Mouse (Mus musculus): ENCODE results near the gene Khdrbs2. TPM values are rescaled to one million over a fixed set of nuclear protein-coding genes. Genes with fewer than 3 reads are reported as not detected.
"Not testable (repeated sequence)": the region's sequence is repeated elsewhere in the genome, so short reads cannot be mapped to it uniquely, and the experiment has no call there.

Khdrbs2 gene
- total RNA-seq, 2 experiments from 2014 or later: 0.73 to 0.80 TPM

GRCm38 (mm10) chr1:32443927-32444326, 271.4 kb downstream of the Khdrbs2 start:
- no peak for DNase-seq (ENCODE audit: low spot score in 2 of 2)

- no peak for DNase-seq (ENCODE audit: low spot score in 2 of 2)
These were observed 290.6 kb downstream of the Khdrbs2 start for GRCm38 (mm10) chr1:32463103-32463516.

- no peak for DNase-seq (ENCODE audit: low spot score in 2 of 2)
These were observed 298.5 kb downstream of the Khdrbs2 start for GRCm38 (mm10) chr1:32471022-32471421.

GRCm38 (mm10) chr1:32471502-32472214, 299.1 kb downstream of the Khdrbs2 start:
- DNase-seq (ENCODE audit: low spot score in 2 of 2): no peak

GRCm38 (mm10) chr1:32487944-32488343, 315.4 kb downstream of the Khdrbs2 start:
- DNase-seq (ENCODE audit: low spot score in 2 of 2): no peak

- DNase-seq (ENCODE audit: low spot score in 2 of 2): no peak
These were observed 330.9 kb downstream of the Khdrbs2 start for GRCm38 (mm10) chr1:32503381-32503780.

GRCm38 (mm10) chr1:32547194-32547593, 374.7 kb downstream of the Khdrbs2 start, which contains the start of gene Gm5415:
TSS of gene Gm5415 (minus strand) at chr1:32547294.
- not testable (repeated sequence) for DNase-seq (ENCODE audit: low spot score in 2 of 2)

- no peak for DNase-seq (ENCODE audit: low spot score in 2 of 2)
These were observed 380.9 kb downstream of the Khdrbs2 start for GRCm38 (mm10) chr1:32553459-32553858.

GRCm38 (mm10) chr1:32553925-32554324, 381.4 kb downstream of the Khdrbs2 start:
- no peak for DNase-seq (ENCODE audit: low spot score in 2 of 2)

- no peak for DNase-seq (ENCODE audit: low spot score in 2 of 2)
These were observed 396.4 kb downstream of the Khdrbs2 start for GRCm38 (mm10) chr1:32568901-32569300.

- no peak for DNase-seq (ENCODE audit: low spot score in 2 of 2)
These were observed 453.5 kb downstream of the Khdrbs2 start for GRCm38 (mm10) chr1:32626060-32626459.

GRCm38 (mm10) chr1:32632415-32633354, 460.2 kb downstream of the Khdrbs2 start:
- no peak for DNase-seq (ENCODE audit: low spot score in 2 of 2)

GRCm38 (mm10) chr1:32633404-32633803, 460.9 kb downstream of the Khdrbs2 start:
- no peak for DNase-seq (ENCODE audit: low spot score in 2 of 2)

- no peak for DNase-seq (ENCODE audit: low spot score in 2 of 2)
These were observed 466.6 kb downstream of the Khdrbs2 start for GRCm38 (mm10) chr1:32639118-32639517.

GRCm38 (mm10) chr1:32649647-32650209, 477.2 kb downstream of the Khdrbs2 start:
- DNase-seq (ENCODE audit: low spot score in 2 of 2): no peak

GRCm38 (mm10) chr1:32693806-32694205, 521.3 kb downstream of the Khdrbs2 start:
- no peak for DNase-seq (ENCODE audit: low spot score in 2 of 2)

- DNase-seq (ENCODE audit: low spot score in 2 of 2): no peak
These were observed 527.6 kb downstream of the Khdrbs2 start for GRCm38 (mm10) chr1:32700132-32700531.

- DNase-seq (ENCODE audit: low spot score in 2 of 2): no peak
These were observed 528.8 kb downstream of the Khdrbs2 start for GRCm38 (mm10) chr1:32701267-32701666.

All from adrenal gland, adult 18-20 months (tissue).